Mouse (Mus musculus): ENCODE results near the gene Dnah3.
A peak's percentile ranks its signal among the peaks of the same experiment; 100 is the strongest.

Dnah3 gene

GRCm38 (mm10) chr7:120095180-120095579, at the start of gene Dnah3:
Dnah3 (minus strand) TSS chr7:120095280.
- DNase-seq (ENCODE audit: low spot score), result no peak

GRCm38 (mm10) chr7:120142743-120143142, 47.7 kb upstream of the Dnah3 start:
- DNase-seq (ENCODE audit: low spot score), result no peak

- DNase-seq (ENCODE audit: low spot score), result peak; percentile 39
Observed at GRCm38 (mm10) chr7:120128951-120129350, 33.9 kb upstream of the Dnah3 start.

GRCm38 (mm10) chr7:120127686-120128059, 32.6 kb upstream of the Dnah3 start:
- no peak for DNase-seq (ENCODE audit: low spot score)

GRCm38 (mm10) chr7:120126976-120127685, 32.1 kb upstream of the Dnah3 start:
- DNase-seq (ENCODE audit: low spot score), result no peak

GRCm38 (mm10) chr7:120124844-120125243, 29.8 kb upstream of the Dnah3 start:
- DNase-seq (ENCODE audit: low spot score), result peak; percentile 57

- no peak for DNase-seq (ENCODE audit: low spot score)
Observed at GRCm38 (mm10) chr7:120123776-120124175, 28.7 kb upstream of the Dnah3 start.

GRCm38 (mm10) chr7:120117529-120117928, 22.4 kb upstream of the Dnah3 start:
- no peak for DNase-seq (ENCODE audit: low spot score)

- no peak for DNase-seq (ENCODE audit: low spot score)
Observed at GRCm38 (mm10) chr7:120116976-120117375, 21.9 kb upstream of the Dnah3 start.

- no peak for DNase-seq (ENCODE audit: low spot score)
Observed at GRCm38 (mm10) chr7:120109676-120110075, 14.6 kb upstream of the Dnah3 start.

GRCm38 (mm10) chr7:120106356-120106755, 11.3 kb upstream of the Dnah3 start:
- no peak for DNase-seq (ENCODE audit: low spot score)

GRCm38 (mm10) chr7:120104975-120105374, 9.9 kb upstream of the Dnah3 start:
- no peak for DNase-seq (ENCODE audit: low spot score)

- DNase-seq (ENCODE audit: low spot score), result no peak
Observed at GRCm38 (mm10) chr7:120103019-120103567, 8.0 kb upstream of the Dnah3 start.

GRCm38 (mm10) chr7:120102164-120102972, 7.3 kb upstream of the Dnah3 start, which contains the start of gene Tmem159:
Tmem159 (plus strand) TSS chr7:120102353.
- peak; percentile 57 for DNase-seq (ENCODE audit: low spot score)

GRCm38 (mm10) chr7:120098403-120098802, 3.3 kb upstream of the Dnah3 start:
- no peak for DNase-seq (ENCODE audit: low spot score)

GRCm38 (mm10) chr7:120097845-120098244, 2.8 kb upstream of the Dnah3 start:
- DNase-seq (ENCODE audit: low spot score), result no peak

- no peak for DNase-seq (ENCODE audit: low spot score)
Observed at GRCm38 (mm10) chr7:120094216-120094615, 864 bp downstream of the Dnah3 start.

GRCm38 (mm10) chr7:120093033-120093432, 2.0 kb downstream of the Dnah3 start:
- no peak for DNase-seq (ENCODE audit: low spot score)

GRCm38 (mm10) chr7:120080177-120080576, 14.9 kb downstream of the Dnah3 start:
- no peak for DNase-seq (ENCODE audit: low spot score)

GRCm38 (mm10) chr7:120069164-120069563, 25.9 kb downstream of the Dnah3 start:
- DNase-seq (ENCODE audit: low spot score), result no peak

GRCm38 (mm10) chr7:120068114-120068513, 27.0 kb downstream of the Dnah3 start:
- no peak for DNase-seq (ENCODE audit: low spot score)

GRCm38 (mm10) chr7:120064045-120064444, 31.0 kb downstream of the Dnah3 start:
- no peak for DNase-seq (ENCODE audit: low spot score)

GRCm38 (mm10) chr7:120055479-120055878, 39.6 kb downstream of the Dnah3 start:
- DNase-seq (ENCODE audit: low spot score), result no peak
